Mouse (Mus musculus) stomach, embryonic 15.5 days (tissue): ENCODE results near the gene Gcm1. TPM values are rescaled to one million over a fixed set of nuclear protein-coding genes. Genes with fewer than 3 reads are reported as not detected.
"Not testable (repeated sequence)": the region's sequence is repeated elsewhere in the genome, so short reads cannot be mapped to it uniquely, and the experiment has no call there.

Source experiments
- ATAC-seq: fragments of 200-750 bp; cut with Nextera tagmentation; 2 replicates; pipeline ENCODE4 v1.8.0; 2017; ENCODE audit warnings: low read depth, moderate number of reproducible peaks, moderate TSS enrichment; ENCODE audit not compliant: insufficient read depth, low FRiP score
- H3K27ac ChIP-seq: fragments of 300-500 bp; sonication (generic); 2 replicates; pipeline ENCODE4 v1.5.1; 2015; ENCODE audit warnings: mild to moderate bottlenecking, inconsistent platforms
- H3K27me3 ChIP-seq: fragments of 300-500 bp; sonication (generic); replicated peaks from 2 replicates; pipeline ENCODE4 v1.6.1; 2015; ENCODE audit warnings: inconsistent platforms
- H3K36me3 ChIP-seq: fragments of 300-500 bp; sonication (generic); 2 replicates; pipeline ENCODE4 v1.6.1; 2015; ENCODE audit warnings: inconsistent platforms
- H3K4me1 ChIP-seq: fragments of 300-500 bp; sonication (generic); 2 replicates; pipeline ENCODE4 v1.6.1; 2015; ENCODE audit warnings: inconsistent platforms
- H3K4me2 ChIP-seq: fragments of 300-500 bp; sonication (generic); 2 replicates; pipeline ENCODE4 v1.6.1; 2015; ENCODE audit warnings: mild to moderate bottlenecking, inconsistent platforms
- H3K4me3 ChIP-seq: fragments of 300-500 bp; sonication (generic); replicated peaks from 2 replicates; pipeline ENCODE4 v1.5.1; 2015; ENCODE audit warnings: inconsistent platforms
- H3K9ac ChIP-seq: fragments of 300-500 bp; sonication (generic); 2 replicates; pipeline ENCODE4 v1.6.1; 2015; ENCODE audit warnings: inconsistent platforms
- H3K9me3 ChIP-seq: fragments of 300-500 bp; sonication (generic); 2 replicates; pipeline ENCODE4 v1.6.1; 2016; ENCODE audit warnings: inconsistent platforms
- WGBS: fragments of 180-500 bp; shearing (Covaris S2); methylation state at CpG from one replicate; pipeline ENCODE4 v1.1.7; 2015; 5-methylcytosine and 5-hydroxymethylcytosine counted together
- polyA plus RNA-seq: library from polyadenylated mRNA; unstranded; fragments of >200 nt; fragmentation: Nextera tagmentation; extraction: Ambion mirVana; gene quantifications from 2 replicates; pipeline ENCODE4 v1.2.1, GENCODE M21; 2015

Gcm1 gene
- polyA plus RNA-seq, 1 experiment from 2014 or later = not detected

GRCm38 (mm10) chr9:78054298-78054697, 2.6 kb downstream of the Gcm1 start:
- Histone ChIP-seq H3K36me3 (no peaks in the 10 kb centered on the region), H3K27me3 (no peaks in the 10 kb centered on the region), H3K4me2 (no peak overlapping the region), H3K4me1 (no peaks in the 10 kb centered on the region), H3K27ac (no peak overlapping the region), H3K4me3 (no peak overlapping the region), H3K9ac (no peak overlapping the region), H3K9me3 (no peaks in the 10 kb centered on the region)
- ATAC-seq = no peak
- 82% methylated on average over 3 of the region's 3 CpGs for WGBS

GRCm38 (mm10) chr9:78059525-78060120, 7.9 kb downstream of the Gcm1 start:
- H3K4me3 ChIP-seq = no peak overlapping the region
- no peaks in the 10 kb centered on the region for H3K9me3 ChIP-seq
- H3K4me2 ChIP-seq = no peak overlapping the region
- WGBS = 78% methylated on average over 16 of the region's 16 CpGs
- H3K9ac ChIP-seq = no peak overlapping the region
- H3K4me1 ChIP-seq = no peaks in the 10 kb centered on the region
- ATAC-seq = no peak
- no peaks in the 10 kb centered on the region for H3K36me3 ChIP-seq
- H3K27me3 ChIP-seq = no peaks in the 10 kb centered on the region
- H3K27ac ChIP-seq = no peak overlapping the region

GRCm38 (mm10) chr9:78062392-78062791, 10.7 kb downstream of the Gcm1 start:
- no peaks in the 10 kb centered on the region for H3K9me3 ChIP-seq
- no peak overlapping the region for H3K27ac ChIP-seq
- H3K4me2 ChIP-seq = no peak overlapping the region
- WGBS = 86% methylated on average over 9 of the region's 9 CpGs
- no peaks in the 10 kb centered on the region for H3K27me3 ChIP-seq
- no peak for ATAC-seq
- no peaks in the 10 kb centered on the region for H3K4me1 ChIP-seq
- no peak overlapping the region for H3K9ac ChIP-seq
- H3K36me3 ChIP-seq = no peaks in the 10 kb centered on the region
- no peak overlapping the region for H3K4me3 ChIP-seq

GRCm38 (mm10) chr9:78064121-78064520, 12.4 kb downstream of the Gcm1 start:
- no peaks in the 10 kb centered on the region for H3K4me1 ChIP-seq
- no peaks in the 10 kb centered on the region for H3K36me3 ChIP-seq
- no peak overlapping the region for H3K9ac ChIP-seq
- WGBS = 51% methylated on average over 10 of the region's 10 CpGs
- no peaks in the 10 kb centered on the region for H3K9me3 ChIP-seq
- no peak overlapping the region for H3K4me2 ChIP-seq
- H3K4me3 ChIP-seq = no peak overlapping the region
- no peaks in the 10 kb centered on the region for H3K27me3 ChIP-seq
- ATAC-seq = no peak
- no peak overlapping the region for H3K27ac ChIP-seq

- Histone ChIP-seq H3K27ac (no peak overlapping the region), H3K4me1 (no peaks in the 10 kb centered on the region), H3K9ac (no peak overlapping the region), H3K4me3 (no peak overlapping the region), H3K4me2 (no peak overlapping the region), H3K36me3 (no peaks in the 10 kb centered on the region), H3K27me3 (no peaks in the 10 kb centered on the region), H3K9me3 (no peaks in the 10 kb centered on the region)
- 65% methylated on average over 5 of the region's 5 CpGs for WGBS
- no peak for ATAC-seq
Observed at GRCm38 (mm10) chr9:78070496-78070895, 18.8 kb downstream of the Gcm1 start.

- no peak for ATAC-seq
- Histone ChIP-seq H3K9me3 (no peaks in the 10 kb centered on the region), H3K4me3 (no peak overlapping the region), H3K9ac (no peak overlapping the region), H3K4me1 (no peaks in the 10 kb centered on the region), H3K27me3 (no peaks in the 10 kb centered on the region), H3K4me2 (no peak overlapping the region), H3K36me3 (no peaks in the 10 kb centered on the region), H3K27ac (no peak overlapping the region)
- WGBS = 84% methylated on average over 4 of the region's 4 CpGs
Observed at GRCm38 (mm10) chr9:78071626-78072025, 19.9 kb downstream of the Gcm1 start.

GRCm38 (mm10) chr9:78073291-78073690, 21.6 kb downstream of the Gcm1 start:
- not testable (repeated sequence) for H3K27ac ChIP-seq, ATAC-seq, H3K9me3 ChIP-seq, H3K4me3 ChIP-seq, H3K36me3 ChIP-seq, H3K4me1 ChIP-seq, H3K4me2 ChIP-seq, H3K9ac ChIP-seq, H3K27me3 ChIP-seq
- 81% methylated on average over 3 of the region's 3 CpGs for WGBS

- ATAC-seq = no peak
- WGBS = 80% methylated on average over 13 of the region's 13 CpGs
- Histone ChIP-seq H3K4me3 (no peak overlapping the region), H3K36me3 (no peaks in the 10 kb centered on the region), H3K9me3 (no peaks in the 10 kb centered on the region), H3K9ac (no peak overlapping the region), H3K4me1 (no peaks in the 10 kb centered on the region), H3K27me3 (no peaks in the 10 kb centered on the region), H3K4me2 (no peak overlapping the region), H3K27ac (no peak overlapping the region)
Observed at GRCm38 (mm10) chr9:78073713-78074340, 22.1 kb downstream of the Gcm1 start.

GRCm38 (mm10) chr9:78075256-78075655, 23.5 kb downstream of the Gcm1 start:
- no peaks in the 10 kb centered on the region for H3K36me3 ChIP-seq
- 86% methylated on average over 3 of the region's 3 CpGs for WGBS
- H3K9me3 ChIP-seq = no peaks in the 10 kb centered on the region
- no peak overlapping the region for H3K4me3 ChIP-seq
- no peak overlapping the region for H3K4me2 ChIP-seq
- no peaks in the 10 kb centered on the region for H3K27me3 ChIP-seq
- no peak overlapping the region for H3K27ac ChIP-seq
- no peak for ATAC-seq
- H3K9ac ChIP-seq = no peak overlapping the region
- H3K4me1 ChIP-seq = no peaks in the 10 kb centered on the region

GRCm38 (mm10) chr9:78078240-78078639, 26.5 kb downstream of the Gcm1 start:
- Histone ChIP-seq H3K36me3 (peaks cover 4% of the 10 kb centered on the region), H3K4me2 (no peak overlapping the region), H3K27ac (no peak overlapping the region), H3K9me3 (no peaks in the 10 kb centered on the region), H3K9ac (no peak overlapping the region), H3K4me3 (no peak overlapping the region), H3K4me1 (no peaks in the 10 kb centered on the region), H3K27me3 (no peaks in the 10 kb centered on the region)
- ATAC-seq = no peak
- WGBS = 26% methylated on average over 2 of the region's 2 CpGs

GRCm38 (mm10) chr9:78081835-78082234, 30.1 kb downstream of the Gcm1 start:
- Histone ChIP-seq H3K4me3 (no peak overlapping the region), H3K36me3 (peaks cover 30% of the 10 kb centered on the region), H3K9me3 (no peaks in the 10 kb centered on the region), H3K27ac (no peak overlapping the region), H3K27me3 (no peaks in the 10 kb centered on the region), H3K9ac (no peak overlapping the region), H3K4me2 (no peak overlapping the region), H3K4me1 (no peaks in the 10 kb centered on the region)
- no peak for ATAC-seq
- WGBS = 88% methylated on average over 7 of the region's 7 CpGs

GRCm38 (mm10) chr9:78084341-78084740, 32.6 kb downstream of the Gcm1 start:
- H3K9me3 ChIP-seq = no peaks in the 10 kb centered on the region
- peaks cover 35% of the 10 kb centered on the region for H3K36me3 ChIP-seq
- H3K4me1 ChIP-seq = no peaks in the 10 kb centered on the region
- H3K4me3 ChIP-seq = no peak overlapping the region
- no peak overlapping the region for H3K27ac ChIP-seq
- H3K9ac ChIP-seq = no peak overlapping the region
- no peak overlapping the region for H3K4me2 ChIP-seq
- 89% methylated on average over 4 of the region's 4 CpGs for WGBS
- ATAC-seq = no peak
- H3K27me3 ChIP-seq = no peaks in the 10 kb centered on the region
